Mouse (Mus musculus) embryo, embryonic 10.5 days (tissue): Measurements from ENCODE around the gene Spsb1.

ENCODE experiments used
- DNase-seq: peaks from one replicate; pipeline ENCODE4 v3.0.0-alpha.2; 2015; ENCODE audit warnings: low spot score

Spsb1 gene

DNA sequence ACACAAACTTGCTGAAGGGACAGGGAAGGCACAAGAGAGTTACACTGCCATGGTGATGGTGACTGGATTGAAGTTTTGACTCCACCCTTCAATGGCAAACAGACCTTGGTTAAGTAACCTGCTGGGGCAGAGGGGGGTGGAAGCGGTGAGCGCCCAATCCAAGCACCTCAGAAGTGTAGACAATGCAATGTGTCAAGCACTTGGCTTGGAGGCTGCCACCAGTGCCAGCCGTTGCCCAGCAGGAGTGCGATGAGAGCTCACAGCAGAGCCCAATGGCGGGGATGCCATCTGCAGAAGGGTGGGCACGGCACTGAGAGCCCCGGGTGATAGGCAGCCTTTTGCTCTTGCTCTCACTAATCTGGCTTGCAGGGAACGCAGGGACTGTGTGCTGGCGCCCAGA is 2.6 kb downstream of the Spsb1 start:
- DNase-seq: no peak

DNA sequence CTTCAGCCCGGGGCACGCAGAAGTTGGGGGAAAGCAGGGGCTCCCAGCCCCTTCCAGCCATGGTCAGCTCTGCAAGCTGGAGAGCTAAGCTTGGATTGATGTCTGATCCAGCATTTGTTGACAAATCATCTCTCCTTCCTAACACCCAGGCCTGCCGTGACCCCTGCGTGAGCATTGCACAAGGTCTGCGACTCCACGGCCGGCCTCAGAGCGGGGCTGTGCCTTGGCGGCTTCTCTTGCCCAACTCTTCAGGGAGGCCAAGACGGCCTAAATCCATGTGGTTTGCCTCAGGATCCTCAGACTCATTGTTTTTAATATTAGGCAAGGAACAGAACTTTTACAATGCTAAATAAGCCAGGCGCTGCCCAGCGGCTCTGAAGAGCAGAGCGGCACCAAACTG is 3.6 kb downstream of the Spsb1 start:
- no peak for DNase-seq

DNA sequence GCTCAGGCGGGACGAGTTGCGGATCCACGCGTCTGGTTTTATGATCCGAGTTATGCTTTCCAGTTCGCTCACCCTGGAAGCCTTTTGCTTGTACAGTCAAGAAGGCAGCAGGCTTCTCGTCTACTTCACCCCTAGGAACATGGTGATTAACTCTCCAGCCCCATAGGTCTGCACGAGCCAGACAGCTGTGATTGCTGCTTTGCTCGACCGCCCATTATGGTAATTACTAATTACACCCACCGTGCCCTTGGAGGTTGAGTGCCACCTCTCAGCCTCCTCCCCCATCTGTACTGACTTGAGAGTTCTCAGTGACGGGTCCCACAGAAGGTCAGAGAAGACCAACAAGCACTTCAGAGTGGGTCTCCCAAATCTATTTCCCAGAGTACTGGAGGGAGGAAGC is 5.2 kb downstream of the Spsb1 start:
- DNase-seq: no peak

DNA sequence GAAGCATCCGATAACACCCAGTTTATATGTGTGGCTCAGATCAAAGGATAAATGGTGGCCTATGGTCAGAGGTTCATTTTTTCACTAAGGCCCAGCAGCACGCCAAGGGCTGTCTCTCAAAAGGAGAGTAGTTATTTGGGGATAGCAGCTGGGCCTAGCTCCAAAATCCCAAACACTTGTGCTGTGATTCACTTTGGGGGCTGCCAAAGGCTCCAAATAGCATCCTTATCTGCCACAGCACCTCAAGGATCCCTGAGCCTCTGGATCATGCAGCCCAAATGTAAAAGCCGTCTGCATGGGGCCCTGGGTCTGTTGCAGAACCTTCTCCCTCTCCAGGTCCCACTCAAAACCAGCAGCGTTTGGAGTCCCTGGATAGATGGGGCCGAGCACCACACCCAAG is 6.7 kb downstream of the Spsb1 start:
- DNase-seq: no peak

DNA sequence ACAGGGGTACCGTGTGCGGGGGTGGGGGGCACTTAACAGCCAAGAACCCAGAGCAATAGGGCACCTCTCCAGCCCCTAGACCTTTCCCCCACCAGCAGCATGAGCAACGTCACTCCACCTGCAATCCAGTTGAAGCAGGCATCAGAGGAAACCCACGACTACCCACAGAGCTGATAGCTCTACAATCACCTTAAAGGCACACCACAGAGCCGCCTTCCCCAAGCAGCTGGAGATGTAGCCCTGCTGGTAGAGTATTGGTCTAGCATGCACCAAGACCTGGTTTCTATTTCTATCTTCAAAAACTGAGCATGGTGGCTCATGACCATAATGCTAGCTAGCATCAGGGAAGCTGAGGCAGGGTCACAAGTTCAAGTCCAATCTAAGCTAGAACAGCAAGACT is 7.4 kb downstream of the Spsb1 start:
- no peak for DNase-seq

DNA sequence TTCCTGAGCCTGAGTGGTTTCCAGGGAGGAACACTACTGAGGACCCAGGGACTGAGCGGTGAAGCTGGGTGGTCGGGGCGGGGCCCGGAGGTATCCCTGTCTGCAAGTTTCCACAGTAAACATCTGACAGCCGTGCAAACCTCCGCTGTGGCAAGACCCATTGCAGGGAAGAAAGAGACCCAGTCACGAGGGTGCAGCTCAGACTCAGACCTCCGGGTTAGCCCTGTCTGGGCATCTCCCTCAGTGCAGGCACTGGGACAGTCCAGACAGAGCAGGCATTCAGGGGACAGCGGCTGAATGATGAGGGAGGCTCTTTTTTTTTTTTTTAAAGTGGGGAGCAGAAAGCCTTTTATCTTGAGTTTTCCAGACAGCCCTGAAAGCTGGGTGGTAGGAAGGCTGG is 9.6 kb downstream of the Spsb1 start:
- DNase-seq: peak; percentile 55

DNA sequence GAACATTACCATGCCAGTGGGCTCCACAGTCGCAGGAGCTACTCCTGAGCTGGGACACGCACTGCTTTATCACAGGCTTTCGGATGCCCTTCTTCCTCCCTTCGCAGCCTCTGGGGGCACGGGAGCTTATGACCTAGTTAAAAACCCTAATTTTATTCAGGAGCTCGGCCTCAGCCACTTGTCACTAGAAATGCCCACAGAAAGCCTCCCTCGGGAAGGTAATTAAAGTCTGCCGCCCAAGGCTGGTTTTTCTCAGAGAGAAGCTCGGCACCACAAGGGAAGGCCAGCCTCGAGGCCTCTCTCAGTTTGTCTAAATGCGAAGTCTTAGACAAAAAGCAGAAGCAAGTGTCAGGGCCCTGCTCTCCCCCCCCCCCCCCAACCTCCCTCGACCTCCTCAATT is 10.6 kb downstream of the Spsb1 start:
- peak; percentile 64 for DNase-seq

DNA sequence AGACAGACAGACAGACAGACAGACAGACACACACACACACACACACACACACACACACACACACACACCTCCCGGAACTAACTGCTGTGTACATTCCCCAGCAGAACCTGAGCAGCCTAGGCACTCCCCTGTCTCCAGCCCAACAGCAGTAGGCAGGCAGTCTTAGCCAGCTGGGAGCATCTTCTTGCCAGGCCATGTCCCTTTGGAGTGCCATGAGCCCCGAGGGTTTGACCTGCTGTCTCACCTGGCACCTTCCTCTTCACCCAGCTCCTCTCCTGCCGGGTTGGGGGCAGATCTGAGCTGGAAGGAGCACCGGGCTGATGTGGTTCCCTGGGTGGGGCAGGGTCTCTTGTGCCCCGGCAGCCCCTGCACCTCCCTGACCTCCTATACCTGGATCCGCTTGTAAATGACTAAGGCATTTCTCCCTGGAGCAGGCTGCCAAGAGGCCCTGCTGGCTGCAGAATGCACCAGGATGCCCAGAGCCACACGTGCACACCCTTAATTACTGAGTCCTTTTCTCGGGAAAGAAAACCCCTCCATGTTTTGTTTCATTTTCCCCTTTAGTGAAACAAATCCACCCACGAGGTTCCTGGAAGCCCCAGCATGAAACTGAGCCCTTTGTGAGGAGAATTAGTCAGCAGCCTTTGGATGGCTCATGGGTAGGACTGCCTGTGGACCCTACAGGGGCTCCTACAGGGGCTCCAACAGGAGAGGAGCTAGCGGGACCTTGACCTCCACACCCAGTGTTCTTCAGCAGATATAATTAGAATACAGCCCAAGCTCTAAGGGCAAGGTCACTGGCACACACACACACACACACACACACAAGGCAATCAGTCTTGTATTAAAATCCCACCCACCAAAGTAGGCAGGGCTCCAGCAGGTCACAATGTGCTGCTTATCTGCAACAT is 11.8 kb downstream of the Spsb1 start:
- no peak for DNase-seq

DNA sequence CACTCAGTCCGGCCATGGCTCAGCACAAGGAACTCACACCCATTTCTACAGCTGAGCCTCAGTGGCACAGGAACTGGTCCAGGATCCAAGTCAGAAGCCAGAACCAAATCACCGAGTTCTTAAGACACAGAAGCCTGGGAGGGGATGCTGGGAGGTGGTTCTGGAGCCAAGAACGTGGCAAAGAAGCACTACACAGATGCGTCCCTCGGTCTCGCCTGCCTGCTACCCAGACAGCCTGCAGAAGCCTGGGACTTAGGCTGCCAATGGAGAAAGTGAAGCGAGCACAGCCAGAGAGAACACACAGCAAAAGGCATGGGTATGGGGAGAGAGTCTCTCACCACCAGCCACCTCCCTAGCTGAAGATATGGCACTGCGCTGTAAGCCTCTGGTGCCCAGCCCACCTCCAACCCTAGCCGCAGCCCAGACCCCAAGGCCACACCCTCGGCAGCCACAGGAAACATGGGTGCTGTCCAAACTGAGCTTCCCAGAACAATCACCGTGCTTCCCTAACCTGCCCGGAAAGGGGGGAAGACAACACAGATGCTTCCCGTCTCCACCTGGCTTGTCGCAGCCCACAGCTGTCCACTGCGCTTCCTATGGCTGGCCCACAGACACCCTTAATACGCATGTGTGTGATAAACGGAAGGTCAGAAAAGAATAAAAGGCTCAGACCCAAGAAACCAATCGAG is 13.6 kb downstream of the Spsb1 start:
- DNase-seq: no peak

DNA sequence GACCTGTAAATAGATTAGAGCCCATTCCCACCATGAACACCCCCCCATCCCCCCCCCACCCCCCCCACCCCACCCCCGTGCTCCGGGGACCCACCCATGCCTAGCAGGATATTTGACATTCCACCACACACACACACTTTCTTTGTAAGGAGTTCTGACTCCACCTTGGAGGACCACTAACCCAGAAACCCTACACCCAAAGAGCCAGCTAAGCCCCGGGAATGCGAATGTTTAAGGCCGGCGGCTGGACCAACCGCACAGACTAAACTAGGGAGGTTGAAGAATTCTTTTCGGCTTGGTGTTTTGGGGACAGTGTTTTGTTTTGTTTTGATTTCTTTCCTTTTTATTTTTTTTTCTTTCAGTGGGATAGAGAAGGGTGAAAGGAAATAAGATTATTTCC is 16.1 kb downstream of the Spsb1 start:
- peak; percentile 48 for DNase-seq

DNA sequence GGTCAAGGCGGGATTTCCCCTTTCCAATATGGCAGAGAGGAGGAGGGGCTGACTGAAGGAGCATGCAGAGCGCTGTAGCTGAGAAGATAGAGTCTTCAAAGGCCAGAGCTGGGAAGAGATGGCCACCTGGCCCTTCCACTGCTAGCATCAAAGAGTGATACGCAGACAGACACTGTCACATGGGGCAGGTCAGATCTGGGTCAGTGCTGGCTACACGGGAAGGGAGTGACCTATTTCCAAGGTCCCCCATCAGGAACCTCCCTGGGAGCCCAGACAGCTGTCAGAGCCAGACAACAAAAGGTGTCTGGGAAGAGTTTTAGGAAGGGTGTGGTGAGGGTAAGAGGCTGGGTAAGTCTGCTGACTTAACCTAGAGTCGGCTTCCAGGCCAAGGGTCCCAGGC is 17.9 kb downstream of the Spsb1 start:
- DNase-seq: peak; percentile 58

DNA sequence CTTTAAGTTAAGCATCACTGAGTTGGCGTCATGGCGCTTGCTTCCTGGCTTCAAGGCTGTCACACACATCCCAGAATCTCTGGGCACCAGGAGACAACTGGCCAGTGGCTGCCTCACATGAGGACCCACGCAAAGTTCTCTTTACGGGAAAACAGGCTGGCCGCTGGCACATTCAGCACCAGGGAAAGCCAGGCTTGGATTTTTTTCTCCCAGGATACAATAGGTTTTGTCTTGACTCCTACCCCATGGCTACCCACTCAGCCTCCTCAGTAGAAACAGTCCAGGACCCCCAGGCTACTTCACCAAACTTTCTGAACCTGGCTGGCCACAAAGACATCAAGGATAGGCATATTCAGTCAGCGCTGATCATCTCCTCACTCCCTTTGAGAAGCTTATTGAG is 19.4 kb downstream of the Spsb1 start:
- no peak for DNase-seq

DNA sequence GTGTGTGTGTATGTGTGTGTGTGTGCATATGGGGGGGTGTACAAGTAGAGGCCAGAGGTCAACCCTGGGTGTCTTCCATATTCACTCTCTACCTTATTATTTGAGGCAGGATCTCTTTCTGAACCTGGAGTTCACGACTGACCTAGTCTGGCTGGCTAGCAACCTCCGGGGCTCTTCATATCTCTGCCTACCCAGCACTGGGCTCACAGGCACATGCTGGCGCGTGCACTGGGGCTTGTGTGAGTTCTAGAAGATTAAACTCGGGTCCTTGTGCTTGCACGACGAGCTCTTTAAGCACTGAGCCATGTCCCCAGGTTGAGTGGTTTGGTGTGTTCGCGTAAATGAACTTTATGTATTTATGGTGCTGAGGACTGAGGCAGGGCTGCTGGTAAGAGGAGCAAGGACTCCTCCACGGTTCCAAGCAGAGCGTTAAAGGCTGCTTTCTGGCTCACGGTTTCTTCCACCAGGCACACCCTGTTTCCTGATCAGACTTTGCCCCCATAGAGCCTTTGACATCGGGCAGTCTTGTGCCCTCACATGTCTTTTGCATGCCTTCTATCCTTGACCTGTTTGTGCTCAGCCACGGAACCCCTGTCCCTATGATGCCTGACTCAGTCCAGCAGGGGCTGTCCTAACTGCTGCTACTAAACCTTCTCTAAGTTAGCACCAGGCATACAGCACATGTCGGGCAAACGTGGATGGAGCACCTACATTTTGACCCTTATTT is 21.2 kb downstream of the Spsb1 start:
- DNase-seq: no peak

DNA sequence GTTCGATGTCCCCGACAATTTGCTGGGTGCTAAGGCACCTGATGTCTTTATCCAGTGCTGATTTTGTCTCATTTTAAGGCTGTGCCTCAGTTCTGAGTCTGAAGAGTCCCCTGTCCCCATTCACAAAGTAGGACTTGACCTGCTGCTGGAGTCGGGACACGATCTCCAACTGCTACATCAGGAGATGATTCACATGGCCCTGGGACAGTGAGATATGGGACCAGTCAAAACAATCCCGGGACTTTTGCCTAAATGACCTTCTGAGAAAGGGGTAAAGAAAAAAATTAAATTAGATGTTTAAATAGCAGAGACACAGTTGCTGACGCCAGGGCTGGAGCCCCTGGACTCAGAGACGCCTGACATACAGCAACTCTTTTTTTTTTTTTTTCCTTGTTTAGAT is 21.8 kb downstream of the Spsb1 start:
- DNase-seq: no peak

DNA sequence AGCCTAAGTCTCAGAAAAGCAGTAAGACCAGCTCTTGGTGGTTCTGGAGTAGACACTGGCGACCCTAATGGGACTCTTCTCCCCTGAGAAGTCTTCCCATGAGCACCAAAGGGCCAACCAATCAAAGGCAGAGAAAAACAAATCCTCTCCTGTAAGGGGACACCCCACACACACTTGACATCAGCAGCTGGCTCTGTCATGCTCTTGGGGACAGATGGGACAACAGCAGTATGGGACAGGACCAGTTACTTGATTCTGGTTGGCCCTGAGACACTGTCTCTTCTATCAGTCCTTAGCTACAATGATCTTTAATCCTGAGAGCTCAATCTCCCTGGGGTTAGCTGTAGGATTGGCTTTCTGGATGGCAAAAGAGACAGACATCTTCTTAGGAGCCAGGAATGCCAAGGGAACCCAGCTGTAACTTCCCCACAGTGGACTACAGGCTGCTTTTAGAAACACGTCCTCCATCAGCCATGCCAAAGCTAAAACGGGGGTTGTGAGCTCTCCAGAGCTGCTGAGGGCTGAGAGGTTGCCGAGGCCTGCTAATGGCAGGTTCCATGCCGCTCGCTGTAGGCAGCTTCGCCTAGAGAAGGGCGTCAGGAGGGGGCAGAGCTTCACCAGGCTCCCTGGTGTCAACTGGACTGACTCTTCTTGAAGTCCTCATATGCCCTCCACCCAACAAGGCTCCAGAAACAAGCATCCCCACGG is 22.6 kb downstream of the Spsb1 start:
- no peak for DNase-seq

DNA sequence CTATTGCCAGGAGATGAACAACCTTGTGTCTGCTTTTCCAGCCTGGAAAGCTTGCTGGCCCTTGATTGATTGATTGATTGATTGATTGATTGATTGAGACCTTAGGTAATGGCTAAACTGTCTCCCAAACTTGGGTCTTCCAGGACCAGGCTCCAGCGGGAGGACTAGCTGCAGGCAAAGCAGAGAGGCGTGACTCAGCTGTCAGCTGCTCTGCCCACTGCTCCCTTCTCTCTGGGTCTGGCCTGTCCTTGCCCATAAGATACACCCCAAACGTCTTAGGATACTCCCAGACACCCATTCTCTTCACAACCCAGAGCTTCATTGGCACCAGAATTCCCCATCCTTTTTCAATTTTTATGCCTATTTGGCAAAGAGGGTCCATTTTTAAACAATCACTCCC is 24.1 kb downstream of the Spsb1 start:
- no peak for DNase-seq

DNA sequence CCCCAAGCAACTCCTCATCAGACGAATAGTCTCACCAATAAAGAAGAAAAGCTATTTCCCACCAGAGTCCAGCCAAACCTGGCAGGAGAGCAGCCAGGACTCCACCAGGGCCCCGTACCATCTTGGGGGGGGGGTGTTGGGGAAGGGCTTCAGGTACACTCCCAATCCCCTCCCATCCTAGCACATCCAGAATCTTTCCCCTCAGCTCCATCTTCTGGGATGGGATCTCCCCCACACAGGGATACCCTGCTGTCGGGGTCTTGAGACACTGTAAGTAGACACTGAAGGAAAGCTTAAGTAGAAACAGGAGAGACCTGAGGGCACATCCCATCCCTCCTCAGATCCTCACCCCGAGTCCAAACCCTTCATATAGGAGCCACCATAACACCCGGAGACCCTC is 31.8 kb downstream of the Spsb1 start:
- no peak for DNase-seq

DNA sequence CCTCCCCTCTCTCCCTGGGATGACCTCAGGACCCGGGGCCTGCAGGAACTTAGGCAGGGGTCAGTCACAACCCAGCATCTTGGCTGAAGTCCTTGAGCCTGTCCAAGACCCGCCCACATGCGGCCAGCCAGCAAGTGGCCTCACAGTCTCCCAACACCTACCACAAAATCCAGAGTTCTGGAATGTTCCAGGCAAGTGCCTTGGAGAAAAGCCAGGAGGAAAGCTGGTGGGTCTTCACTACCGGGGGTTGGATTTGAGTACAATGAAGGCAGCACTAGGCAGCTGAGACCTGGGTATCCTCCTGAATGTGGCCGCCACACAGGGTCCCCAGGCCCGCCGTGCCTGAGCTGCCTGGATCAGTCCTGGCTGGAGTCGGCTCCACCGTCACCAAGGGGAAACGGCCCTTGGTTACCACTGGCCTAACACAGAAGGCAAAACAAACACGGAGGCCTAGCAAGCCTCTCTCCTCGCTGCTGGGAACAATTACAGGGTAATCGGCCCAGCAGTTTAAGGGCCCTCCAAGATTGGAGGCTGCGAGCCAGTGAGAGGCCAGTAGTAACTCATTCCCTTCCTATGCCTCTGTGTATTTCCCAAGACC is 32.6 kb downstream of the Spsb1 start:
- peak; percentile 84 for DNase-seq

DNA sequence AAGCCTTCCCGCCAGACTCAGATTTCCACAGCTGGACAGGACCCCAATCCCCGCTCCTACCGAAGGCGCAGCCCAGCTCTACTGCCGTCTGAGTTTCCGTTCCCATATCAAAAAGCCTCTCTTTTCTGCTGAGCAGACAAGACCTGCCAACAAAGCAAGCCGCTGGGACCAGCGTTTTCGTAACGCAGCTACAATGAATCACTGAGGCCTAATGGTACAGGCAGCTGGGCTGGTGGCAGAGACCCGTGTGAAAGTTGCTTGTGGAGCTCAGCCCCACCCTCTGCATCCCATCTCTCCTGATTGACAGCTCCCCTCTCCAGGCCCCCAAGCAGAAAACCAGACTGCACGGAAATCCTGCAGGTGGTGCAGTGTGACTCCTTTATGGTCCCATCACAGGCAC is 34.0 kb downstream of the Spsb1 start:
- DNase-seq: peak; percentile 61

DNA sequence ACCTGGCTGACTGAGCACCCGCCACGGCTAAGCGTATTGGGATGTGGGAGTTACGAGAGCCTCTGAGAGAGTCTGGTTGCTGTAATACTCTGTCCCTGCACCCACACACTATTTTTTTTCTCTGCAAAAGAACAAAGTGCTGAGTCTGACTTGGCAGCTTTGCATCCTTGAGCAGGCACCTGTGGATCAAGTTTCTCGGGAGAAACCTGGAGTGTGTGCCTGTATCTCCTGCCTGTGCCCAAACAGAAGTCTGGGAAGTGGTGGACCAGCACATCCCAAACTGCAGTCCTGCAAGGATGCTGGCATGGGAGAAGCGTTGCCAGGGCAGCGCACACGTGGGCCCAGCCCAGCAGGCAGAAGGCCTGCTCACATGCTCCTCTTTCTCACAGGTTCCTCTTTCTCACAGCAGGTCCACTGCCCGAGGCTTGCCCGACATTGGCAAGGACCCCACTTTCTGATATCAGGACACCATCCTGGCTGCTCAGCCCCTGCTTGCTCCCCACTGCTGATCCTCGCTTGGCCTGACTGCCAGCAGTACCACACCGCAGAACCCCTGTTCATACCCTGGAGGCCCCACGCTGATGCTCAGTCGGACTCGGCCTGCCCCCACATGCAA is 36.3 kb downstream of the Spsb1 start:
- DNase-seq: no peak

DNA sequence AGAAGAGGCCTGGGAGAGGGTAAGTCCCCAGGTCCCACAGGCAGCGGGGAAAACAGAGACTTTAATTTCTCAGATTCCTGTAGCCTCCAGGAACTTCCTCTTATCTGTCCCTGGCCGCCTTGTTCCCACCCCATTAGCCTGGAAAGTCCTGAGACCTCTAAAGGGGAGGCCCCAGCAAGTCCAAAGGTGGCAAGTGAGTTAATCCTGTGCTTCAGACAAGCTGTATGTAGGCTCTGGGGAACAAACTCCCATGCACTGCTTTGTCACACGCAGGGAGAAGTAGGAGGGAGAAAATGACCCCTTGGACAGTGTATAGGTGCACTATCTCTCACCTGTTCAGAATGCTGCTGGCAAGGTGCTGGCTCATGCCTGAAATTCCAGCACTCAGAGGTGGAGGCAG is 38.0 kb downstream of the Spsb1 start:
- DNase-seq: no peak
